Mouse (Mus musculus) erythroblast, embryonic 14.5 days (primary cell): ENCODE data around the gene Evl. TPM values are rescaled to one million over a fixed set of nuclear protein-coding genes. Genes with fewer than 3 reads are reported as not detected.

ENCODE experiments used
- H3K27me3 ChIP-seq: 2 replicates; pipeline ENCODE4 v1.6.1; 2012; ENCODE audit warnings: inconsistent platforms; ENCODE audit not compliant: control insufficient read depth
- H3K36me3 ChIP-seq: 2 replicates; pipeline ENCODE4 v1.6.1; 2012; ENCODE audit warnings: mild to moderate bottlenecking, inconsistent platforms; ENCODE audit not compliant: control insufficient read depth
- H3K4me1 ChIP-seq: 2 replicates; pipeline ENCODE4 v1.6.1; 2012; ENCODE audit warnings: inconsistent platforms; ENCODE audit not compliant: control insufficient read depth
- H3K4me3 ChIP-seq: replicated peaks from 2 replicates; pipeline ENCODE3; 2012; ENCODE audit warnings: moderate library complexity, mild to moderate bottlenecking, inconsistent platforms
- H3K9me3 ChIP-seq: 2 replicates; pipeline ENCODE4 v1.6.1; 2012; ENCODE audit warnings: low read length, inconsistent platforms, mixed read lengths; ENCODE audit not compliant: control insufficient read depth
- GATA1 ChIP-seq: IDR thresholded peaks from 2 replicates; pipeline ENCODE4 v1.6.1; 2012; ENCODE audit warnings: low read length, inconsistent platforms, mixed read lengths
- TAL1 ChIP-seq: IDR thresholded peaks from 3 replicates; pipeline ENCODE4 v1.6.1; 2012; ENCODE audit warnings: low read length, inconsistent platforms, mixed read lengths
- polyA plus RNA-seq: library from polyadenylated mRNA; stranded (reverse); fragments of >175 nt; gene quantifications from 2 replicates; pipeline ENCODE4 v1.2.3, GENCODE M21; 2012

The Evl gene
- polyA plus RNA-seq, 1 experiment, result 1.6 TPM

DNA sequence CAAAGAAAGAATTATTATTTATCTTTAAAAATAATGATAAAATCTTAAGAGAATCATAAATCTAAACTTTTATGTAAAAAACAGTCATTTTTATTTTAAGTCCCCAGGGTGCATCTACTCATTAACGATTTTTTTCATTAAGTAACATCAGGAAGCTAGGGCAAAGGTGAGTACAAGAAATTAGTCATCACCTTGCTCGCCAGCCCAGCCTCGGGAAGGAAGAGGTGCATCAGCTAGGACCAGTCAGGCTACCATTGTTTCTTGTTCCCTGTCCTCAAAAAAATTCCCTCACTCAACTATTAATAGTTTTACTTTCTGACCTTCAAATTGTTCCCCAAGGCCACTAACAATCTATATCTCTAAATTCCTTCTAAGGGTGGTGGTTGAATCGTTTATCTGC lies 123.8 kb downstream of the Evl start:
- H3K27me3 ChIP-seq, result no peaks in the 10 kb centered on the region
- TF ChIP-seq TAL1 (no peak), GATA1 (no peak)
- H3K4me1 ChIP-seq, result no peaks in the 10 kb centered on the region
- peaks cover 5% of the 10 kb centered on the region for H3K36me3 ChIP-seq
- H3K4me3 ChIP-seq, result no peak overlapping the region
- no peaks in the 10 kb centered on the region for H3K9me3 ChIP-seq

GRCm38 (mm10) chr12:108680861-108681260 lies 126.3 kb downstream of the Evl start:
- Histone ChIP-seq H3K27me3 (no peaks in the 10 kb centered on the region), H3K9me3 (no peaks in the 10 kb centered on the region), H3K4me3 (no peak overlapping the region), H3K36me3 (peaks cover 5% of the 10 kb centered on the region), H3K4me1 (no peaks in the 10 kb centered on the region)
- TF ChIP-seq TAL1, result no peak
- no peak for TF ChIP-seq GATA1

GRCm38 (mm10) chr12:108682240-108683023 lies 127.9 kb downstream of the Evl start:
- no peak overlapping the region for H3K4me3 ChIP-seq
- no peaks in the 10 kb centered on the region for H3K27me3 ChIP-seq
- H3K36me3 ChIP-seq, result peaks cover 5% of the 10 kb centered on the region
- H3K9me3 ChIP-seq, result no peaks in the 10 kb centered on the region
- H3K4me1 ChIP-seq, result no peaks in the 10 kb centered on the region; the same call in 1 of the 2 replicates
- TF ChIP-seq GATA1 (no peak), TAL1 (no peak)

GRCm38 (mm10) chr12:108686463-108686862 lies 131.9 kb downstream of the Evl start:
- no peaks in the 10 kb centered on the region for H3K9me3 ChIP-seq
- H3K36me3 ChIP-seq, result peaks cover 2% of the 10 kb centered on the region
- no peaks in the 10 kb centered on the region for H3K27me3 ChIP-seq
- TF ChIP-seq TAL1 (no peak), GATA1 (no peak)
- no peaks in the 10 kb centered on the region; the same call in none of the 2 replicates for H3K4me1 ChIP-seq
- no peak overlapping the region for H3K4me3 ChIP-seq

GRCm38 (mm10) chr12:108686926-108687325 lies 132.4 kb downstream of the Evl start:
- TF ChIP-seq GATA1 (no peak), TAL1 (no peak)
- Histone ChIP-seq H3K4me3 (no peak overlapping the region), H3K9me3 (no peaks in the 10 kb centered on the region), H3K27me3 (no peaks in the 10 kb centered on the region), H3K4me1 (no peaks in the 10 kb centered on the region; the same call in none of the 2 replicates), H3K36me3 (peaks cover 2% of the 10 kb centered on the region)

- Histone ChIP-seq H3K4me1 (no peaks in the 10 kb centered on the region; the same call in none of the 2 replicates), H3K36me3 (no peaks in the 10 kb centered on the region; the same call in 1 of the 2 replicates), H3K4me3 (no peak overlapping the region), H3K27me3 (no peaks in the 10 kb centered on the region), H3K9me3 (no peaks in the 10 kb centered on the region)
- no peak for TF ChIP-seq TAL1
- TF ChIP-seq GATA1, result no peak
These were observed 134.6 kb downstream of the Evl start for GRCm38 (mm10) chr12:108689167-108689566.

GRCm38 (mm10) chr12:108690529-108690928 lies 136.0 kb downstream of the Evl start:
- no peaks in the 10 kb centered on the region for H3K9me3 ChIP-seq
- no peak for TF ChIP-seq TAL1
- no peak for TF ChIP-seq GATA1
- no peak overlapping the region for H3K4me3 ChIP-seq

DNA sequence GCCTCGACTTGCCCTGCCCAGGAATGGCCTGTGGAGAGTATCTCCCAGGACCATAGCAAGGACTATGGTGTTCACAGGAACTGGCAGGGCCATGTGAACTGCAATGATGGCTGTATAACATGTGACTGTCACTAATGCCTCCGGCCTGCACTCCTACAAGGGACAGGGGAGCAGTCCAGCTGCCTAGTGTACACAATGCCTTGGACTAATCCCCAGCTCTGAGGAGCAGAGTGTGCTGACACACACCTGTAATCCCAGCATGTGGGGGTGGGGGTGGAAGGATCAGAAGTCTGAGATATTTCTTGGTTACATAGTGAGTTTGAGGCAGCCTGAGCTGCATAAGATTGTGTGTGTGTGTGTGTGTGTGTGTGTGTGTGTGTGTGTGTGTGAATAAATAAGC lies 139.1 kb downstream of the Evl start:
- no peaks in the 10 kb centered on the region for H3K27me3 ChIP-seq
- H3K4me1 ChIP-seq, result no peaks in the 10 kb centered on the region; the same call in 1 of the 2 replicates
- H3K36me3 ChIP-seq, result no peaks in the 10 kb centered on the region
- no peak for TF ChIP-seq TAL1
- no peak for TF ChIP-seq GATA1
- no peaks in the 10 kb centered on the region for H3K9me3 ChIP-seq
- no peak overlapping the region for H3K4me3 ChIP-seq

More at GRCm38 (mm10) chr12:108690529-108690928, 136.0 kb downstream of the Evl start:
- no peaks in the 10 kb centered on the region; the same call in none of the 2 replicates for H3K4me1 ChIP-seq
- no peaks in the 10 kb centered on the region for H3K36me3 ChIP-seq
- no peaks in the 10 kb centered on the region for H3K27me3 ChIP-seq

DNA sequence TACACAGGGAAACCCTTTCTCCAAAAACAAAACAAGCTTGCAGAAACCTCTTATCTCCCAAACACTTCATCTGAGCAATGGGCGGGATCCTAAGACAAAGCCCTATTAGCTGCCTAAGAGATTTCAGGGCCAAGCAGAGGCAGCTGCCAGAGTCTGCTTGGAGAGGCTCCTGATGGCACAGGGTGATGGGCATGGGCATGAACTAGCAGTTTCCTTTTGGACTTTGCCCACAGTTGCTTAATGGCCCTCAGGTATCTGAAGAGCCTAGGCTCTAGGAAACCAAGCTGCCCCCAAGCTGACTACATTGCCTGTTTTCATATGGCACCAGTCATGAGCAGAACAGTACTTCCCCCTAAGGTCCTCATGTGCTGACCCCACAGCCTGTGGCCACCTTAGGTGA lies 139.7 kb downstream of the Evl start:
- H3K4me3 ChIP-seq, result no peak overlapping the region
- H3K27me3 ChIP-seq, result no peaks in the 10 kb centered on the region
- no peaks in the 10 kb centered on the region for H3K9me3 ChIP-seq
- TF ChIP-seq GATA1 (no peak), TAL1 (no peak)
- H3K36me3 ChIP-seq, result no peaks in the 10 kb centered on the region
- no peaks in the 10 kb centered on the region; the same call in 1 of the 2 replicates for H3K4me1 ChIP-seq
